Mouse (Mus musculus) adrenal gland, adult (tissue): Measurements from ENCODE around the gene Trim27.
A peak's percentile ranks its signal among the peaks of the same experiment; 100 is the strongest.

ENCODE experiments used
- DNase-seq, 2 experiments: peaks; one replicate each; pipeline ENCODE4 v3.0.0; 2022 to 2023; ENCODE audit warnings: low spot score in 1 of 2; ENCODE audit not compliant: inconsistent age in 2 of 2

The Trim27 gene

DNA sequence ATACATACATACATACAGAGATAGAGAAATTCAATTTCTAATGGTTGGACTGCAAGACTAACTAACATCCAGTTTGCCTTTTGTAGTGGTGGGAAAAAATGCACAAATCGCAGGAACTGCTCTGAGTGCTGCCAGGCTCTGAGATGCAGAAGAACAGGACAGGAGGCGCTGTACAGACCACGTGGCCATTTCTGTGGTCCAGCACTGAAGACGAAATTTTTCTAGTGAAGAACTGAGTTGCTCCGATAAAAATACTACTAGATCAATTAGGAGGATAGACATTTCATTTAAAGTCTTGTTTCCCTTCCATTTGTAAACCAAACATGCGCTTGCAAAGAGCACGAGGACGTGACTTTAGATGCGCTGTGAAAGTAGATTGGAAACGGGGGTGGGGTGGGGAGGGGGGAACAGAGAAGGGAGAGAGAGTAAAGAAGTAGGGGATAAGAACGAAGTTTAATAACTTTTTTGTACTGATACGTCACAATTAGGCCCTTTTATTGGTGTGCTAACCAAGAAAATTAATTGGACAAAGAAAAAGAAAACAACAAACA, 7.6 kb upstream of the Trim27 start:
- DNase-seq, result peak; percentile 32 to 69

DNA sequence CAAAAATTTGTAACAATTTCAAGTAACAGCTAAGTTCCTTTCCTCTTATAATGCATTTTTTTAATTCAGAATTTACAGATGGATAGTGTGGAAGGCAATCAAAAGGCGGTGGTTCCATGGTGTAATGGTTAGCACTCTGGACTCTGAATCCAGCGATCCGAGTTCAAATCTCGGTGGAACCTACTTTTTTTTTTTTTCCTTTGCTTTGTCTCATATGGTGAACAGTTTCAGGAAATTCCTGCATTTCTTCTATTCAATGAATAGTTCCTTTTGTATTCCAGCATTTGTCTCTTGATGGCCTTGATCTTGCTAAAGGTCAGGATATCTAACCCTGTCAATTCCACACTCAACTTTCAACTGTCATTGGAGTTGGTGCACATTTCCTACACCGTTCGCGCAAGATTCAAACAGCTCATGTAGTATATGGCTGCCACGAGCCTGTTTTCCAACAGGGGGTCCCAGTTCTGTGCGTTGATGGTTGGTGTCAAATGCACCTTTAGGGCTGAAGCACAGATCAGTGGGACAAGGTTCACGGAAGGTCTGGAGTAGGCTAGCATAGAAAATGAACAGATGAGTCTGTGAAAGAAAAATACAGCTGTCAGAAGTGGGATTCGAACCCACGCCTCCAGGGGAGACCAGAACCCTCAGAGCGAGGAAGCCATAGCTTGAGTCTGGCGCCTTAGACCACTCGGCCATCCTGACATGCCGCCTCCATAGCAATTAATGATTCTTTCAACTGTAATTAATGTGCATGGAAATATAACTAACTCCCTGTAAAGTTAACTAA, 6.8 kb upstream of the Trim27 start:
- peak; percentile 71 to 94 for DNase-seq

DNA sequence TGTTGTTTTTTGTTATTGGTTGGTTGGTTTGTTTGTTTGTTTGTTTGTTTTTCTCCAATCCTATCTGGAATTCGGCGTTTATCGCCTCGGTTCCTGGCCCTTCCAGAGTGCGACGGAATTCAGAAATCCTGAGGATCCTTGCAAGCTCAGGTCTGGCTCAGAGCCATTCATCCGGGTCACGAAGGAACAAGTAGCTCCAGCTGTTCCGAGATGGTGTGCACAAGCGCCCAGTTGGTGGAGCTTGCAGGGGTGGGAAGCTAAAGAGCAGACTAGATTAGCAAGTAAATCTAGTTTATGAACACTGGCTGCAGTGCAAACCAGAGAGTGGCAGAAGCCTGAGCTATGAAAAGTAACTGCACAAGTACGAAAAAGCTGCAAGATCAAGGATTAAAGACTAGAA, 6.2 kb upstream of the Trim27 start:
- peak; percentile 89 to 95 for DNase-seq

DNA sequence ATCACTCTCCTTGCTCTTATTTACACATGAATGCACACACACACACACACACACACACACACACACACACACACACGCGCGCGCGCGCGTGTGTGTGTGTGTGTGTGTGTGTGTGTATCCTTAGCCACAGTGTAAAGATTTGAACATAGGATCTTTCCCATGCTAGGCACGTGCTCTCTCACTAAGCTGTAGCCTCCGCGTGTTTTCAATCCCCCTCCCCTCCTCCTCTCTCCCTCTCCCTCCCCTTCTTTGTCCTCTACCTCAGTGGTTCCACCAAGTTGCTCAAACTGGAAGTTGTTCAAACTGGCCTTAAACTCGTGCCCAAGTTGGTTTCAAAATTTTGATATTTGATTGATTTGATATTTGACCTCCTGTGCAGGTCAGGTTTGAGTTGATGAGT, 2.5 kb upstream of the Trim27 start:
- no peak for DNase-seq

DNA sequence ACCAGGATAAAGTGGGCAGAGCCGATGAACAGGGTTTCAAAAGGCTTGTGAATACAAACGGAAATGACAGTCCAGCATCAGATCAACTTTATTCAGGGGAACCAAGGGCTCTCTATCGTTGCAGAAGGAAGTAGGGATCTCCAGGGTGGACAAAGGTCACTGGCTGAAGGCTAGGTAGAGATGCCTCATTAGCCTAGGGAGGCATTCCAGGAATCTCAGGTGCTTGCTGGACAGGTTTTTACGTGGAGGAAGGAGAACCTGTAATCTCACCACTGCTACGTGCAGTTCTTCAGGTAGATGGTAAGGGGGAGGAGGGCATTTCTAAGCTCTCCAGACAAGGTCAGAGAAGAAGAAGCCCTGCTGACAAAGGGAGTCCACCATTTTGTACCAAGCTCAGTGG, 1.6 kb upstream of the Trim27 start:
- DNase-seq, result no peak

DNA sequence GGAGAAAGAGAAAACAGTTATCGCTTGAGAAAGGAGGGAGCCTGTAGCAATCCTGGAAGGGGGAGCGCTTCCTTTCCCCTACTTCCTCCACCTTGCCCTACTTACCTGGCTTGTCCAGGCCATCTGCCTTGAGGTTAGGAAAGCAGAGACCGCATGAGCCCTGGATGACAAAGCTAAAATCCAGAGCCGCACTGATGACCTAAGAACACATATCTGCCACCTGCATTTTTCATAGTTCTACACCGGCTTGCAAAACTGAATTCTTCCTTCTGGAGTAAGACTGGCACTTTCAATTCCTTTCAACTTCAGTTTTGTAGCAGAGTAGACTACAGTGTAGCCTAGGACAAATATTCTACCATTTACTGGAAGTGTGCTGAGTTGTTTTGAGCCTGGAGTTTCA, 881 bp upstream of the Trim27 start:
- DNase-seq, result no peak

DNA sequence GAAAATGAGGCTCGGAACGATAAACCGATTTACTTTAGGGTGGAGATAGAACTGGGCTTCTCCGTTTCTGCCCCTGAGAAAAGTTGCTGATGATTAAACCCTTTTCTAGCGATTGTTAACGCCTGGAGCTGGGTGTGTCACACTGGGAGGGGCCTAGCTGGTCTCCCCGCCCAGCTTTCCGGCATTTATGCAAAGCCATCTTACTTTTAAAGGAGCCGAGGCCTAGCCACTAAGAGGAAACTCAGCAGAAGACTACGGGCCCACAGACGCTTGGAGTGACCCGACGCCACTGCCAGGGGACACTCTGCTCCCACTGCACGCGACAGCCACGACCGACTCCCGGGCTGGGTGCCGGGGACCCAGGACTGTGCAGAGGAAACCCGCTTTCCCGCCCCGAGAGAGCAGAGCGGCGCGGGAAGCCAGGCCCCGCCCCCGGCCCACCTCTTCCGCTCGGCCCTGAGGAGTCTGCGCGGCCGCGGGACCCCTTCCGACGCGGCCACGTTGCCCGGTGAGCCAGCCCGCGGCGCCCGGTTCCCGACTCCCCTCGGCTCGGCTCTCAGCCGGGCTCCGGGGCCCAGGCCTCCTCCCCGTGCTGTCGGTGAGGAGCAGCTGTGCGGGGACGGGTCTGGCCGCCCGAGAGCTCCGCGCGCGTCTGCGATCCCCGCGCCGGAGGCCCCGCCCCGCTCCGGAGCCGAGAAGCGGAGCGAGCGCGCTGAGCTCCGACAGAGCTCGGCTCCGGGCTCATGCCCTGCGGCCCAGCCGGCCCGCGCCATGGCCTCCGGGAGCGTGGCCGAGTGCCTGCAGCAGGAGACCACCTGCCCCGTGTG, 692 bp downstream of the Trim27 start:
- peak; percentile 92 to 99 for DNase-seq

DNA sequence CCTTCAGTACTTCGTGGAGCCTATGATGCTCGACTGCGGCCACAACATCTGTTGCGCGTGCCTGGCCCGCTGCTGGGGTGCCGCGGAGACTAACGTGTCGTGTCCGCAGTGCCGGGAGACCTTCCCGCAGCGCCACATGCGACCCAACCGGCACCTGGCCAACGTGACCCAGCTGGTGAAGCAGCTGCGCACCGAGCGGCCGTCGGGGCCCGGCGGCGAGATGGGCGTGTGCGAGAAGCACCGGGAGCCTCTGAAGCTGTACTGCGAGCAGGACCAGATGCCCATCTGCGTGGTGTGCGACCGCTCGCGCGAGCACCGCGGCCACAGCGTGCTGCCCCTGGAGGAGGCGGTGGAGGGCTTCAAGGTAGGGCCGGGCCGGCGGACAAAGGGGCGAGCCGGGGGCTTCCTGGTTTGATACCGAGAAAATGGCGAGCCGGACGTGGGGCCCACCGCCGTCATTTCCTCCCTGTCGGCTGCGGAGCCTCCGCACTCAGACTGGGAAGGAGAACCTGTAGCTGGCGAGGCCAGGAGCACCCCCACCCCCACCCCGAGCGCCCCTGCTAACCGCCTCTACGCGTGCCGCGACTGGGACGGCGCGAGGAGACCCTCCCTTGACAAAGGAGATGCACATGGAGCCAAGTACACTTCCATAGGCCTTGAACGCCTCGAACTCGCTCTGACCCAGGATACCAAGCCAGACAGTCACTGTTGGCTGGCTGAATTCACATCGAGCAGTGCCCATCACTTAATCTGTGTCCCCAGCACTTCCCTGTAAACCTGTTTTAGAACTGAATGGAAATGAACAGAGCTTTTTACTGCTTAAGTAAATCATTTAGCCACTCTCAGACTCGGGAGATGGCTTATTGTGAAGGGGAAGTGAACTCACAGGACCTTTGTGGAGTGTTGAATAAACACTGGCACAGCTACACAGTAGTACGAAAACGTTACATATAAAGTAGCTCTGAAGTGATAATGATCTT, 1.6 kb downstream of the Trim27 start:
- DNase-seq, result peak; percentile 74 to 88

DNA sequence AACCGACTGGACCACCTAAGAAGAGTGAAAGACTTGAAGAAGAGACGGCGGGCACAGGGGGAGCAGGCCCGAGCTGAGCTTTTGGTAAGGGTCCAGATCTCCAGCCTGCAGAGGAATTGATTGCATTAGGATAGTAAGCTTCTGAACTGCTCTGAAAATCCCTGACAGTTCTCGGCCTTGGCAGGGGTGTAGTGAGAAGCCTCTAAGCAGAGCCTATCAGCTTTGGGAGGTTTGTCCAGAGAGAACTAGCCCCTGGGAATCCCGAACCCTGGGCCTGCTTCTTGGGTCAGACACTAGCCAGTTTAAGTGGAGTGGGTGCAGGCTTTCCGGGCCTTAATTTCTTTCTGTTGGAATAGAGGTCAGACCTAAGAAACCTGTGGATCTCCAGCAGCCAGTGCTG, 2.8 kb downstream of the Trim27 start:
- DNase-seq, result no peak

DNA sequence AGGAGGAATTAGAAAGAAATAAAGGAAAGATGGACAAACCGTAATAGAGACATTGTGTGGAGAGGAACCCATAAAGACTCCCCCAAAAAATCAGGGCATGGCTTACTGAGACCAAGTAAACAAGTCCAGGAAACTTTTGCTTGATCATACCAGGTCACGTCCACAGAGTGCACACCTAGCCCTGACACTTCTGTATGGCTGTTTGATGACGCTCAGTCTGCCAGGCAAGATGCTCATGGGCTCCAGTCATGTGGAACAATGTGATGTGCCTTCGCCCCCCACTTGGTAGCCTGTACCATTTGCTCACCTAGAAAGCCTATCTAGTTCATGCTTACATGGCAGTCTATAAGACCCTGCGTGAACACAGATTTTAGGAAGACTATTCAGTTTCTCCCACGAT, 3.8 kb downstream of the Trim27 start:
- DNase-seq, result no peak

DNA sequence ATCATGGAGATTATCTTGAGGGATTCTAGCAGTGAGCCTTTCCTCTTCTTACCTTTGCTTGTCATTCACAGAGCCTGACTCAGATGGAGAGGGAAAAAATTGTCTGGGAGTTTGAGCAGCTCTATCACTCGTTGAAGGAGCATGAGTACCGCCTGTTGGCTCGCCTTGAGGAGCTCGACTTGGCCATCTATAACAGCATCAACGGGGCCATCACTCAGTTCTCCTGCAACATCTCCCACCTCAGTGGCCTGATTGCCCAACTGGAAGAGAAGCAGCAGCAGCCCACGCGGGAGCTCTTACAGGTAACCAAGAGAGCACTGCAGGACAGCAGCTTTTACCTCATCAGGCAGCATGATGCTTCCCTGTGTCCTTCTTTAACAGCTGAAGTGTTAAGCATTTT, 4.4 kb downstream of the Trim27 start:
- DNase-seq, result no peak

DNA sequence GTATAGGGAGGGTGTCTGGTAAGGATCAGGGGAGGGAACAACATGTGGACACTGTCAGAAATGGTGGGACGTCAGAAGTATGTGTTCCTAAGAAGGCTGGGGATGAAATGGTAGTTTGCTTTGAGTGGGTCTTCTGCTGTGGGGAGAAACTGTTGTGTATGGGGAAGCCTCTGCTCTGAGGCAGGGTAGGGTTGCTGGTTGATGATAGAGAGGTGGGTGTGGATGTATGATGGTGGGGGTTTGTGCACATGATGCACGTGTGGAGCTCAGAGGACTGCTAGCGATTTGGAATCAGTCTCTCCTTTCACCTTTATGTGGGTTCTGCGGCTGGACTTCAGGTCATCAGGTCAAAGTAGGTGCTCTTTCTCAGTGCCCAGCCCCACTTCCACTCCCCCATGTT, 6.3 kb downstream of the Trim27 start:
- no peak for DNase-seq

DNA sequence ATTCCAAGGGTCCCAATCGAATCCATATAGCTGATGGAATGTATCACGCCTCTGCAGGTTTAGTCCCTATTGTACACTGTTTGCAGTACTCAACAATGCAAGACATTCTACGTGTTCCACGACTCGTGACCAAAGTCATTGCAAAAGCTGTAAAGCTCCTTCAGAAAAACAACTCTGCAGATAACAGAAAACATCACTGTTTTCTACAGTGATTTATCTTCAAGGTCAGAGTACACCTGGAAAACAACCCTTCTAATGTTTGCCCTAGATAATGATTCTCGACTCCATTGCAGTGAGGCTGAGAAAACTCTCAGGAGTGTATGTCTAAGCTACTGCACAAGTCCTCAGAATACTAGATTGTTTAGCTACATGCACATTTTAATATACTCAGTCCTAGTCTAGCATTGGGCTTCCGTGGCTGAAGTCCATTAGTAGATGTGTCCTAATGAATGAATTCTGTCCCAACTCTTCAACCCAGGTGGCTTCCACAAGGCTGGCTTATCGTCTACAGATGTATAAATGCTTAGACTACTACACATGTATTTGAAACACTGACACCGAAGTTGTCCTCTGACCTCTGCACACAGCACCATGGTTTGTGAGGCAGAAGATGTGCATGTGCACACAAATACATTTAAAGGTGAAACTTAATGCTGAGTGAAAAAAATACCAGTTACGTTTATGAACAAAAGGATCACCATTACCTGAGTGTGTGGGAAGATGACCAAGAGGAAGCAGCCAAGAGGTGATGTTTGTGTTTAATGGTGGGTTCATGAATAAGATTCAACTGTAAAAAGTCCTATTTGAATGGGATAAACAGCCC, 16.4 kb downstream of the Trim27 start:
- no peak for DNase-seq

DNA sequence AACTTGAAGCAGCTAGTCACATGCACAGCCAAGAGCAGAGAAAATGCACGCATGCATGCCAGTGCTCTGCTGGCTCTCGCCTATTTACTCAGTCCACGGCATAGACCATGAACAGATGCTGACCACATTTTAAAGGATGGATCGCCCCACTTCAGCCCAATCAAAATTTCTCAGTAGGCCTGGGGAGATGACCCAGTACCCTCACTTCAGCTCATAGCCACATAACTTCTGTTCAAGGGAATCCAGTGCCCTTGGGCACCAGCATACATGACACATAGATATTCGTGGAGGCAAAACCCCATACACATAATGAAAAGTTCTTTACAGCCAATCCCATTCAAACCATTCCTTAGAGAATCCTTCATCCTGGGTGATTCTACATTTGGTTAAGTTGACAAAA, 18.5 kb downstream of the Trim27 start:
- DNase-seq, result no peak

DNA sequence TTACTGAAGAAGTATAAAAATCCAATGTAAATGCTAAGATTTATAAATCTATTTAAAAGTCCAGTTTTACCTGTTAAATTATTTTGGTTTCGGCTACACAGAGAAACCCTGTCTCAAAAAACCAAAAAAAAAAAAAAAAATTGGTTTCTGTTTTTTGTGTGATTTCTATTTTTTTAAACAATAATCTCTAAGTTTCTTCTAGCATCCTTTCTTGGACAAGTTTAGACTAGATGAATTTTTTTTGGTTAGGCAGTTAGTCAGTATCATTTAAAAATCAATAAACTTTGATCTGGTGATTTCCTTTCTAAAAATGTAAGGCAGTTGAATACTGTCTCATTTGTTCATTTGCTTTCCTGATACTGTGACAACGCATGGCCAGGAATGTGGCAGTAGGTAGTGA, 19.1 kb downstream of the Trim27 start:
- no peak for DNase-seq

DNA sequence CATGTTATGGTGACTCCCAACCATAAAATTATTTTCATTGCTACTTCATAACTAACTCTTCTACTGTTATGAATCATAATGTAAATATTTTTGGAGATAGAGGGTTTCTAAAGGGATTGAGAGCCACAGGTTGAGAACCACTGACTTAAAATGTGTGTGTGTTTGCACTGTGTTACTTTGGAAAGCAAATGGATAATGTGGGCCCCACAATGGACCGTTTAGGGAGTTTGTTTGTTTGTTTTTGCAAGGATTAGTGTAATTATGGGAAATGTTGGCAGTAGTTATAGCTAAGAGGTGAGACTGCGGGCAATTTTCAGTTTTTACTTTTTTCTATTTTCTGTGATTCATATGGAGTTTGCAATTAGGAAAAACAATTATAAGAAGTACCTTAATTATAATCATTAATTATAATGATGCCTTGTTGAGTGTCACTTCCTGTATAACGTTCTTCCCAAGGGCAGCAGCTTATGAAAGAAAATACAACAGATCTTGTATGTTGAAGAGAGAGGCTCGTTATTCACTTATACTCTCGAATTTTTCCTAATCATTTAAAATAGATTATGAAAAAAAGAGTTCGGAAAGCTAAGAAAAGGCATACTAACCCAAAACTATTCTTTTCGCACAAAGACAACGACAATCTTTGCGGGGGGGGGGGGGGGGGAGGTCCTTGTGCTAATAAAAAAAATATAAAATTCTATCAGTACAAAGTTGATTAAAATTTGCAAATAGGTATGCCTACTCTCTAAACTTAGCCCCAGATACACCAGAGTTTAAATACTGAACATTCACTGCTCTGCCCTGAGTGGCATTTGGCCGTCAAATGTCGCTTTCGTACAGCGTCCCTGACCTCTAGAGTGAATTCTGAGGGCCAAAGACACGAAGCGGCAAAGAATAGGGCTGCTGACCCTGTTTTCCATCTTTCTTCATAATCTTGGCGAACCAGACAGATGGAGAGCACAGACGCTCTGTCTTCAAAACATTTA, 20.1 kb downstream of the Trim27 start:
- no peak for DNase-seq

DNA sequence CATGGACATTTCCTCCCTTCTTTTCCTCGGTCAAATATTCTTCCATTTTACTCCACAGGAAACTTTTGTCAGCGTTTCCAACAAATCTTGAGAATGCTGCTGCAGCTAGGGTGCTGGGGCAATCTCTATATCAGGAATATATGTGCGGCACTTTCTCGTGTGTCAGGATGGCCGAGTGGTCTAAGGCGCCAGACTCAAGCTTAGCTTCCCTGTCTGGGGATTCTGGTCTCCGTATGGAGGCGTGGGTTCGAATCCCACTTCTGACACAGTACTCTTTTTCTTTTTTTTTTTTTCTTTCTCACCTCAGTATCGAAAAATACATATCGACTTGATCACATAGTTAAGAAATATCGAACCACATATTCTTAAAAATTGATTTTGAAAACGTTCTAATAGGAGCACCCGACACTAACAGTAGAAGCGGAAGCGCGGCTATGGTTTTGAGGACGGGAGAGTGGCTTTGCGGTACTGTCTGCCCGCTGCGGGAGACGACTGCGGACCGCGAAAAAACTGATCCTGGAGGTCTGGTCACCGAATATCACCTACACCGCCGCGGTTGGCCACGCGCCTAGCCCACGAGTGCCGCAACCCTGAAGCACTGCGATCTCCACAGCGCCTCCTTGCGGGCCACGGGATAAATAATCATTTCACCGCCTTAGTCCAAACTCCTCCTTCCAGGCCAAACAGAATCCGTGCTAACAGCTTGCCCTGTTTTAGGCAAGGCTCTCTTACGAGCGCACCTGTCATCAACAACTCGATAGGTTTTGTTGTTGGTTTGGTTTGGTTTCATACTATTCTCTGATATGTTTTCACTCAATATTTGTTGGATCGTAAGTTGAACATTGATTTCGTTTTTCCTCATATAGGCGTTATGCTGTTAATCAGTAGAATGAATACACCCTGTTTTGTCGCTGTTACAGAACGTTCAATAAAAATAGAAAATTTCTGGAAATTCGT, 21.1 kb downstream of the Trim27 start:
- peak; percentile 94 to 99 for DNase-seq
